Mouse (Mus musculus) forebrain, embryonic 16.5 days (tissue): ENCODE results near the gene Tescl. TPM values are rescaled to one million over a fixed set of nuclear protein-coding genes. Genes with fewer than 3 reads are reported as not detected.

Experiments used
- ATAC-seq: fragments of 200-750 bp; cut with Nextera tagmentation; 2 replicates; pipeline ENCODE4 v1.8.0; 2017; ENCODE audit warnings: mild to moderate bottlenecking, moderate library complexity
- H3K27ac ChIP-seq: fragments of 300-500 bp; sonication (generic); 2 replicates; pipeline ENCODE4 v1.5.1; 2014; ENCODE audit warnings: low read length, control low read depth
- H3K27me3 ChIP-seq: fragments of 300-500 bp; sonication (generic); replicated peaks from 2 replicates; pipeline ENCODE4 v1.6.1; 2014; ENCODE audit warnings: low read length; ENCODE audit not compliant: control insufficient read depth, insufficient read depth
- H3K36me3 ChIP-seq: fragments of 300-500 bp; sonication (generic); 2 replicates; pipeline ENCODE4 v1.6.1; 2014; ENCODE audit not compliant: control insufficient read depth, insufficient read depth
- H3K4me1 ChIP-seq: fragments of 300-500 bp; sonication (generic); replicated peaks from 2 replicates; pipeline ENCODE4 v1.6.1; 2014; ENCODE audit warnings: low read length; ENCODE audit not compliant: control insufficient read depth, insufficient read depth
- H3K4me2 ChIP-seq: fragments of 300-500 bp; sonication (generic); 2 replicates; pipeline ENCODE4 v1.6.1; 2014; ENCODE audit warnings: mild to moderate bottlenecking, low read length, control low read depth
- H3K4me3 ChIP-seq: fragments of 300-500 bp; sonication (generic); replicated peaks from 2 replicates; pipeline ENCODE4 v1.5.1; 2014; ENCODE audit warnings: mild to moderate bottlenecking, low read length, control low read depth
- H3K9ac ChIP-seq: fragments of 300-500 bp; sonication (generic); replicated peaks from 2 replicates; pipeline ENCODE4 v1.6.1; 2014; ENCODE audit warnings: low read depth, low read length, control low read depth
- H3K9me3 ChIP-seq: fragments of 300-500 bp; sonication (generic); 2 replicates; pipeline ENCODE4 v1.6.1; 2016; ENCODE audit warnings: low read length; ENCODE audit not compliant: control insufficient read depth
- WGBS: fragments of 180-500 bp; shearing (Covaris S2); extraction: QIAGEN DNeasy Blood & Tissue Kit; methylation state at CpG from one replicate; pipeline ENCODE4 v1.1.7; 2014; 5-methylcytosine and 5-hydroxymethylcytosine counted together
- microRNA-seq: library from miRNA; unstranded; fragments of <30 nt; microRNA quantifications from one replicate; pipeline ENCODE4, GENCODE M21; 2017
- polyA plus RNA-seq: library from polyadenylated mRNA; unstranded; fragments of >200 nt; fragmentation: Nextera tagmentation; extraction: Ambion mirVana; gene quantifications from 2 replicates; pipeline ENCODE4 v1.2.1, GENCODE M21; 2015

Gene Tescl
- polyA plus RNA-seq, 1 experiment from 2014 or later = not detected

DNA sequence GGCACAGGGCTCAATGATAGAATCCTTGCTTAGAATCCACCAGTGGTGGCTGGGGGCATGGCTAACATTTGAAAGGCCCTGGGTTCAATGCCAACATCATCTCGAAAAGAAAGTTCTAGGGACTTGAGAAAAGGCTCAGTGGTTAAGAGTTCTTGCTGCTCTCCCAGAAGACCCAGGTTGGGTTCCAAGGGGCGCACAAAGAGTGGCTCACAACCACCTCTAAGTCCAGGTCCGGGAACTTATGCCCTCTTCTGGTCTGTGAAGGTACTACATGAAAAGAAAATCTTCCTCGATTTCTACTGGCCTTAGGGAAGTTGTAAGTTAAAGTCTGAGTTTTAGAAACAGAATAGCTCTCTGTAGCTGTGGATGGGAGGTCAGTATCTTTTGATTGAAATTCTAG is 47.6 kb downstream of the Tescl start:
- Histone ChIP-seq H3K36me3 (peaks cover 16% of the 10 kb centered on the region), H3K9ac (no peak overlapping the region), H3K4me1 (no peaks in the 10 kb centered on the region), H3K9me3 (no peaks in the 10 kb centered on the region), H3K4me3 (no peak overlapping the region), H3K27me3 (no peaks in the 10 kb centered on the region), H3K27ac (no peak overlapping the region), H3K4me2 (no peak overlapping the region)
- ATAC-seq = no peak
- 52% methylated on average over 4 of the region's 4 CpGs for WGBS

Small RNA genes within 50 kb of the gene (microRNA-seq; reads per million reads assigned to microRNA genes)
- gene Gm27592 = not detected

Other genes starting within 250 kb of the Tescl start
- 10.5 and 12.7 TPM in 2 replicates for gene Zfp112, start 221.6 kb downstream of the Tescl start, polyA plus RNA-seq
- 26.9 and 31.5 TPM in 2 replicates for gene Zfp235, start 199.8 kb downstream of the Tescl start, polyA plus RNA-seq
- 10.0 and 10.7 TPM in 2 replicates for gene Zfp114, start 158.9 kb downstream of the Tescl start, polyA plus RNA-seq
- 7.2 and 7.4 TPM in 2 replicates for gene Zfp111, start 122.5 kb downstream of the Tescl start, polyA plus RNA-seq
- 5.5 and 6.2 TPM in 2 replicates for gene Zfp109, start 96.4 kb downstream of the Tescl start, polyA plus RNA-seq
- gene Zfp108, start 79.1 kb downstream of the Tescl start, polyA plus RNA-seq = 5.7 and 6.3 TPM in 2 replicates
- 11.7 and 12.8 TPM in 2 replicates for gene Zfp93, start 63.5 kb downstream of the Tescl start, polyA plus RNA-seq
- 56.0 and 56.3 TPM in 2 replicates for gene Zfp61, start 32.7 kb downstream of the Tescl start, polyA plus RNA-seq
- 25.9 and 26.6 TPM in 2 replicates for gene Zfp94, start 17.3 kb downstream of the Tescl start, polyA plus RNA-seq
- not detected in 2 replicates for gene Lypd5, start 15.3 kb upstream of the Tescl start, polyA plus RNA-seq
- gene Kcnn4, start 36.3 kb upstream of the Tescl start, polyA plus RNA-seq = 0.63 and 0.80 TPM in 2 replicates
- 30.3 and 35.2 TPM in 2 replicates for gene Smg9, start 65.7 kb upstream of the Tescl start, polyA plus RNA-seq
- not detected in 2 replicates for gene Irgc1, start 118.4 kb upstream of the Tescl start, polyA plus RNA-seq
- 2.1 and 2.3 TPM in 2 replicates for gene Plaur, start 128.5 kb upstream of the Tescl start, polyA plus RNA-seq
- 67.8 and 86.8 TPM in 2 replicates for gene Cadm4, start 148.1 kb upstream of the Tescl start, polyA plus RNA-seq
- gene Zfp428, start 173.1 kb upstream of the Tescl start, polyA plus RNA-seq = 267 and 282 TPM in 2 replicates
- gene AC161166.1, start 178.5 kb upstream of the Tescl start, polyA plus RNA-seq = 1.2 and 1.9 TPM in 2 replicates
- 26.4 and 26.5 TPM in 2 replicates for gene Irgq, start 196.8 kb upstream of the Tescl start, polyA plus RNA-seq
- not detected in 2 replicates for gene Pinlyp, start 212.2 kb upstream of the Tescl start, polyA plus RNA-seq
- gene Xrcc1, start 212.4 kb upstream of the Tescl start, polyA plus RNA-seq = 79.8 and 80.2 TPM in 2 replicates